Mouse (Mus musculus): Measurements from ENCODE around the gene Abi3bp. TPM values are rescaled to one million over a fixed set of nuclear protein-coding genes. Genes with fewer than 3 reads are reported as not detected.

Abi3bp gene
- polyA plus RNA-seq, 1 experiment: 1.2 TPM

DNA sequence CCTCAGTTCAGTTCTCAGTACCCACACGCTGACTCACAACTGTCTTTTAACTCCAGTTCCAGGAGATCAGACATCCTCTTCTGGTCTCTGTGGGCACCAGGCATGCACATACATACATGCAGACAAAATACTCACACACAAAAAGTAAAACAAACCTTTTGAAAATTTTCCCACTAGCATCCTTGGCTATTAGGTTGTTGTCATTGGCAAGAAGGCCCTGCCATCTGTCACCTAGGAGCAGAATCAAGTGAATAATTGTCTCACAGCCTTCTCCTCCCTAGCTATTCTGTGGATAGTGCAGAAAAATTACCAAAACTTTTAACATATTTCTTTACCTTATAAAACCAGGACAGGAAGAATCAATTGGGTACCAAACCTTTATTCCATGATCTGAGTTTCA, 48.8 kb downstream of the Abi3bp start:
- WGBS: 83% methylated on average over 1 of the region's 1 CpGs
- TF ChIP-seq CTCF (IDR thresholded peaks at IDR 0.05; ENCODE audit: control insufficient read depth, insufficient read depth, low read length): no peak
- no peak for TF ChIP-seq POLR2A (IDR thresholded peaks at IDR 0.05; ENCODE audit: borderline replicate concordance, control insufficient read depth, low read depth, low read length)
- Histone ChIP-seq H3K4me1 (ENCODE audit: control insufficient read depth, insufficient read depth, low read length) (no peaks in the 10 kb centered on the region), H3K27ac (ENCODE audit: control insufficient read depth, insufficient read depth, low read depth, low read length, poor library complexity) (no peak overlapping the region), H3K4me3 (replicated peaks; ENCODE audit: control insufficient read depth, low read depth, low read length) (no peak overlapping the region)

DNA sequence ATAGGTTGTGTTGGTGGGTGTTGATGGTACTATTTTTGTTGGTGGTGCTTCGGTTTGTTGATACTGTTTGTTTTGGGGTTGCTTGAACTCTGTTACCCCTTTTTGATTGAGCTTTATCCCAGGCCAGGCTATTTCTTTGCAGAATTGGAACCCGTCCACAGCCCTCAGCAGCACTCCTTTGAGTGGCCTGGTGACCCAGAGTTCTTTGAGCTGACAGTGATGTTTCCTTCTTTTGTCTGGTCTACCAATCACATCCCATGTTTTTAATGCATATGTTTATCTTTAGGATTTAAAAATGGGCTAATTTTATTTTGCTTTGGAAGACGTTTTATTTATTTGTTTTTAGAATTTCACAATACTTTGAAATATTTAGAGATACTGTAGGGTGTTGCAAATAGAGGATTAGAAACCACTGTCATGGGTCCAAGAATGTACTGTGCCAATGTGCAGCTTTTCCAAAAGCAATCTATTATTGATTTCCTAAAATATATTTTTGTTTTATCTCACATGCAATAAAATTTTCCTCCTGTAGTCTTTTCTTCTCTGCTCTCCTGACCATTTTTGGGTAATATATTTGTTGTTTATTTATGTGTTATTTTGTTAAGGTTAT, 50.5 kb downstream of the Abi3bp start:
- 73% methylated on average over 3 of the region's 3 CpGs for WGBS
- Histone ChIP-seq H3K4me1 (ENCODE audit: control insufficient read depth, insufficient read depth, low read length) (no peaks in the 10 kb centered on the region), H3K4me3 (replicated peaks; ENCODE audit: control insufficient read depth, low read depth, low read length) (no peak overlapping the region), H3K27ac (ENCODE audit: control insufficient read depth, insufficient read depth, low read depth, low read length, poor library complexity) (no peak overlapping the region)
- no peak for TF ChIP-seq POLR2A (IDR thresholded peaks at IDR 0.05; ENCODE audit: borderline replicate concordance, control insufficient read depth, low read depth, low read length)
- no peak for TF ChIP-seq CTCF (IDR thresholded peaks at IDR 0.05; ENCODE audit: control insufficient read depth, insufficient read depth, low read length)

DNA sequence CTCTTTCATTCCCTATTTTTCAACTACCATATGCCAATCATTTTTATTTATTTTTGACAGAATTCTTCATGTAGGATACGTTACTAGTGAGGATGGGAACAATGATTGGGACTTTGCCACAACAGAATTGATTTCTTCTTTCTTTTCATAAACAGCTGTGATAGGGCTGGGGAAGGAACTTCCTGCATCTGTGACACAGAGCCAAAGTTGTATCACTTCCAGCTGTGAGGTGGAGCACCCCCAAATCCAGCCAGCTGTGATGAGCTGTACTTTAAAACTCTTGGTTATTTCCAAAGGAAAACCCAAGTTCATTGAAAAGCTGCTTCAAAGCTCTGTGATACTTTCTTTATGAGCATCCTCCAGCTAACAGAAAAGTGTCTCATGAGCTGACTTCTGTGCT, 101.9 kb downstream of the Abi3bp start:
- TF ChIP-seq POLR2A (IDR thresholded peaks at IDR 0.05; ENCODE audit: borderline replicate concordance, control insufficient read depth, low read depth, low read length) (no peak), CTCF (IDR thresholded peaks at IDR 0.05; ENCODE audit: control insufficient read depth, insufficient read depth, low read length) (no peak)
- no peak overlapping the region for H3K27ac ChIP-seq (ENCODE audit: control insufficient read depth, insufficient read depth, low read depth, low read length, poor library complexity)
- H3K4me1 ChIP-seq (ENCODE audit: control insufficient read depth, insufficient read depth, low read length): no peaks in the 10 kb centered on the region
- 71% methylated on average over 1 of the region's 1 CpGs for WGBS
- no peak overlapping the region for H3K4me3 ChIP-seq (replicated peaks; ENCODE audit: control insufficient read depth, low read depth, low read length)

DNA sequence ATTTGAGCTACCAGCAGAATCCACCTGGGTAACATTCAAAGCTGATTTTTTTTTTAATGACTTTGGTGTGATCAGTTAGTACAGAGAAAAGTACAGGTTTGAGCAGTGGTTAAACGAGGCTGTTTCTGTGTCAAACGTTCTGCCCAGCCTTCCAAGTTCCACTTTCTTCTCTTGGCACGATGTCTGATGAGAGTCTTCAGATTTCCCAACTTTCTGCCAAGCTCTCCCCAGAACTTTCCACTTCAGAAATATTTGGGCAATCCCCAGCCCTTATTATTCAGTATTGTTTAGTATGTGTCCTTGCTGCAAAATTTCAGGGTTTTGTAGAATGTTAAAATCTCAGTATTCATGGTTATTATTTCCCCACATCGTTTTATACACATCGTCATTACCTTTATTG, 115.9 kb downstream of the Abi3bp start:
- TF ChIP-seq POLR2A (IDR thresholded peaks at IDR 0.05; ENCODE audit: borderline replicate concordance, control insufficient read depth, low read depth, low read length) (no peak), CTCF (IDR thresholded peaks at IDR 0.05; ENCODE audit: control insufficient read depth, insufficient read depth, low read length) (no peak)
- Histone ChIP-seq H3K4me3 (replicated peaks; ENCODE audit: control insufficient read depth, low read depth, low read length) (no peak overlapping the region), H3K4me1 (ENCODE audit: control insufficient read depth, insufficient read depth, low read length) (no peaks in the 10 kb centered on the region), H3K27ac (ENCODE audit: control insufficient read depth, insufficient read depth, low read depth, low read length, poor library complexity) (no peak overlapping the region)
- WGBS: 73% methylated on average over 5 of the region's 5 CpGs

DNA sequence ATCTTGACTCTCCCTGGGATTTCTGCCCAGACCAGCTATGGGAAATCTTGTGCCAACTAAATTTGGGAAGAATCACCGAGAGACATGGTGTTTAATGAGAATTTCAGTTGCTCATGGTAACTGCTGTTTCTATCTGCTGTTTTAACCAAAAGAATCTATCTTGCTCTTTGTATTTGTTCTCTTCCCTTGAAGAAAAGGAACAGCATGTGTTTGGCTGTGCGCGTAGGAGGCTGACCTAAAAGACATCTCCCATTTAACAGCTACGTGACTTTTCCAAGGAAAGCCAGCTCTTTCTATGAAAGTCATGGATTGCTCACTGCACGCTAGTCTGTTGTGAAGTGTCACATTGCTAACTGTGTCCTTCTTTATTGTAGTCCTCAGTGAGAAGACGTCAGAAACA, 117.2 kb downstream of the Abi3bp start:
- no peaks in the 10 kb centered on the region for H3K4me1 ChIP-seq (ENCODE audit: control insufficient read depth, insufficient read depth, low read length)
- TF ChIP-seq POLR2A (IDR thresholded peaks at IDR 0.05; ENCODE audit: borderline replicate concordance, control insufficient read depth, low read depth, low read length) (no peak), CTCF (IDR thresholded peaks at IDR 0.05; ENCODE audit: control insufficient read depth, insufficient read depth, low read length) (no peak)
- WGBS: 83% methylated on average over 6 of the region's 6 CpGs
- H3K27ac ChIP-seq (ENCODE audit: control insufficient read depth, insufficient read depth, low read depth, low read length, poor library complexity): no peak overlapping the region
- H3K4me3 ChIP-seq (replicated peaks; ENCODE audit: control insufficient read depth, low read depth, low read length): no peak overlapping the region

DNA sequence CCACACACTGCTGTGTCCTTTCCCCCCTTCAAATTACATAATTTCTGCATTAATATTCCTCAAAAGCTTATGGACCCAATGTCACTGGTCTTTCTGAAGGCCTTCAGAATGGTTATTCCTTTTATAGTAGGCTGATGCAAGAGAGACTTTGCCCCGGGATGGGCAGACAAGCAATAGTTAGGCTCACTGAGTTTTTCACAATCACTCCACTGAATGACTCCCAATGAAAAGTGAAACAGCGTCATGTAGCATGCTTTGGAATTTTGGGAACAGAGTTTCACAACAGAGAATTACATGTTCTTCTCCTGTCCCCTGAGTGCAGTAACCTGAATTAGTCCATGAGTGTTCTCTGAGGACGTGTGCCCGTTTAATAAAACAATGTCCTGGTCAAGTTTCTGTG, 120.7 kb downstream of the Abi3bp start:
- WGBS: 86% methylated on average over 4 of the region's 4 CpGs
- no peaks in the 10 kb centered on the region for H3K4me1 ChIP-seq (ENCODE audit: control insufficient read depth, insufficient read depth, low read length)
- TF ChIP-seq POLR2A (IDR thresholded peaks at IDR 0.05; ENCODE audit: borderline replicate concordance, control insufficient read depth, low read depth, low read length) (no peak), CTCF (IDR thresholded peaks at IDR 0.05; ENCODE audit: control insufficient read depth, insufficient read depth, low read length) (no peak)

DNA sequence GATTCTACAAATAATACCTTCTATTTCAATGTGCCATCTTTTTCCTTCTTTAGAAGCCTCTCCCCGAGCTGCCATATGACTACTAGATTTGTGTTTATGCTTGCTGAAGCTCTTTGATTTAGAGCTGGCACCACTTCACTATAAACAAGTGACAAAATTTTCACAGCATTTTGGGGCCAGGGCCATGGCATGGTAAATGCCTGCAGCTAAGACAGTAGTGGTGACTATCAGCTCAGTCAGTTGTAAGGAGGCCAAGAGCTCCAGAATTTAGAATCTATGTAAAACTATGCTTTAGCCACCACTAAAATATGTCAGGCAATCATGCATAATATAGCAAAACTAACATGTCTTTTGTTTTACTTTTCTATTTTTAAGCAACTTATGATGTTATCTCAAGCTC, 124.7 kb downstream of the Abi3bp start:
- H3K4me1 ChIP-seq (ENCODE audit: control insufficient read depth, insufficient read depth, low read length): no peaks in the 10 kb centered on the region
- TF ChIP-seq CTCF (IDR thresholded peaks at IDR 0.05; ENCODE audit: control insufficient read depth, insufficient read depth, low read length): no peak
- TF ChIP-seq POLR2A (IDR thresholded peaks at IDR 0.05; ENCODE audit: borderline replicate concordance, control insufficient read depth, low read depth, low read length): no peak
- 82% methylated on average over 1 of the region's 1 CpGs for WGBS
- H3K4me3 ChIP-seq (replicated peaks; ENCODE audit: control insufficient read depth, low read depth, low read length): no peak overlapping the region
- no peak overlapping the region for H3K27ac ChIP-seq (ENCODE audit: control insufficient read depth, insufficient read depth, low read depth, low read length, poor library complexity)

More for the DNA sequence above, 120.7 kb downstream of the Abi3bp start:
- no peak overlapping the region for H3K27ac ChIP-seq (ENCODE audit: control insufficient read depth, insufficient read depth, low read depth, low read length, poor library complexity)
- no peak overlapping the region for H3K4me3 ChIP-seq (replicated peaks; ENCODE audit: control insufficient read depth, low read depth, low read length)

DNA sequence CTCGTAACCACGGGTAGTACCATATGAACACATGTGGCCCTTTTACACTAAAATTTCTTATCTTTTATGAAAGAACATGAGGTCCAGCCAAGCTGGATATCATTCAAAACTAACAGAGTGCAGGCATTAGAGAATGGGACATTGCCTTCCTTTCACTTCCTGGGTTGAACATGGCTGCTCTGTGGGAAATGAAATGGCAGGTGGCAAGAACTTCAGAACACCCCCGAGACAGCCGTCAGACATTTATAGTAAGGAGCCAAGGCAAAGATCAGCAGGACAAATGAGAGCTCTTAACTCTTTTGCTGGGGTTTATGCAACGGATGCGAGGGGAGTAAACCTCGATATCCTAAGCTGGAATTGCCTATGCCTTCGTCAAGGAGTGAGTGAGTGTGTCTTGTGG, 132.9 kb downstream of the Abi3bp start:
- H3K4me1 ChIP-seq (ENCODE audit: control insufficient read depth, insufficient read depth, low read length): no peaks in the 10 kb centered on the region
- TF ChIP-seq CTCF (IDR thresholded peaks at IDR 0.05; ENCODE audit: control insufficient read depth, insufficient read depth, low read length): no peak
- TF ChIP-seq POLR2A (IDR thresholded peaks at IDR 0.05; ENCODE audit: borderline replicate concordance, control insufficient read depth, low read depth, low read length): no peak

More for the DNA sequence above, 132.9 kb downstream of the Abi3bp start:
- Histone ChIP-seq H3K4me3 (replicated peaks; ENCODE audit: control insufficient read depth, low read depth, low read length) (no peak overlapping the region), H3K27ac (ENCODE audit: control insufficient read depth, insufficient read depth, low read depth, low read length, poor library complexity) (no peak overlapping the region)
- 81% methylated on average over 8 of the region's 8 CpGs for WGBS

All from bone marrow, adult 2 months (tissue).